In the genomic region with DNA sequence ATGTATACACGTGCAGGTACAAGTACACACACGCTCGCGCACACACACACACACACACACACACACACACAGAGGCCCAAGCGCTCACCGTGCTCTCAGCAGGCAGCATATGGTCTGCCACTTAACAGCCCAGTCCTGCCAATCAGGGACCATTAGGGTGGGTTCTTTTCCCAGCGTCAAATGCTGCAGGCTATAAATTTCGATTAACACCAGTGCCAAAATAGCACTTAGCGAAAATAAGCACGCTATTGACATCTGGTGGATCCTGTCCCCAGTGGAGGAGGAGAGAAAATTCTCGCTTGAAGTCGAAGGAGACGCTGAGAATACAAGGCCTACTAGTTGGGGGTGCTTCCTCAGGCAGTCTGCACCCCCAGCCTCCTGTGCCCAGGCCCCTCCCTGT, we compare ENCODE assay signal across 10 mouse cellular contexts. TPM values are rescaled to one million over a fixed set of nuclear protein-coding genes. Genes with fewer than 3 reads are reported as not detected.
DNase-seq lines count a peak whose midpoint lies in the region; ATAC-seq and TF ChIP-seq lines count a peak whose summit lies in the region.
"Had no signal": no experiment of that assay in that cellular context is flagged by ENCODE, and none has a peak within 500 bp of the region (broad histone marks: within the 10 kb centered on the region; RNA-seq: fewer than 3 reads in every experiment).

No protein-coding gene starts in this region.

- no peak overlapping the region for H3K4me2 ChIP-seq in embryonic facial prominence, embryonic 15.5 days (replicated peaks)
- no peak overlapping the region for H3K4me2 ChIP-seq in neural tube, embryonic 13.5 days

- peaks cover 15% of the 10 kb centered on the region; the same call in 1 of the 2 replicates for H3K36me3 ChIP-seq in embryonic facial prominence, embryonic 15.5 days
- peaks cover 45% of the 10 kb centered on the region for H3K36me3 ChIP-seq in neural tube, embryonic 13.5 days

- no peak for TF ChIP-seq POLR2A in lung, adult 2 months (IDR thresholded peaks at IDR 0.05; ENCODE audit: borderline replicate concordance, extremely low read depth, low read depth, low read length)

- H3K27me3 ChIP-seq in embryonic facial prominence, embryonic 15.5 days: no peaks in the 10 kb centered on the region
- H3K27me3 ChIP-seq in neural tube, embryonic 13.5 days: no peaks in the 10 kb centered on the region

- H3K27ac ChIP-seq in layer of hippocampus, adult 2 months: peak overlapping the region; percentile 59; the same call in 1 of the 2 replicates
- H3K27ac ChIP-seq in embryonic facial prominence, embryonic 15.5 days (replicated peaks): peak overlapping the region; percentile 56
- H3K27ac ChIP-seq in neural tube, embryonic 13.5 days (replicated peaks): peak overlapping the region; percentile 85
- H3K27ac ChIP-seq: heart, embryonic 10.5 days had no signal

- peak in 1 of 2 experiments; percentile 56 for DNase-seq in layer of hippocampus, adult 2 months (ENCODE audit: low spot score in 2 of 2)
- no peak for DNase-seq in layer of hippocampus, postnatal 10 days (ENCODE audit: low spot score in 2 of 2)
- peak; percentile 41 for DNase-seq in hindlimb bud, embryonic 11.5 days (ENCODE audit: extremely low spot score, low read depth, low spot score)
- no peak for DNase-seq in urinary bladder, adult 18-20 months (ENCODE audit: low spot score in 2 of 2)
- DNase-seq in liver: no peak
- DNase-seq in lung, adult 2 months: no peak
- DNase-seq: right cerebral cortex, adult 18-20 months had no signal

- WGBS in embryonic facial prominence, embryonic 15.5 days: 40% methylated on average over 13 of the region's 13 CpGs
- 18% methylated on average over 13 of the region's 13 CpGs for WGBS in neural tube, embryonic 13.5 days
- 86% methylated on average over 13 of the region's 13 CpGs for WGBS in lung, adult 2 months

- H3K9ac ChIP-seq in embryonic facial prominence, embryonic 15.5 days: no peak overlapping the region
- peak overlapping the region; percentile 45; the same call in 1 of the 2 replicates for H3K9ac ChIP-seq in neural tube, embryonic 13.5 days

- no peak overlapping the region for H3K4me3 ChIP-seq in layer of hippocampus, adult 2 months
- no peak overlapping the region for H3K4me3 ChIP-seq in embryonic facial prominence, embryonic 15.5 days (replicated peaks)
- no peak overlapping the region for H3K4me3 ChIP-seq in neural tube, embryonic 13.5 days
- H3K4me3 ChIP-seq in lung, adult 2 months (replicated peaks; ENCODE audit: extremely low read depth, low read depth, low read length): no peak overlapping the region
- H3K4me3 ChIP-seq: heart, embryonic 10.5 days had no signal

- H3K4me1 ChIP-seq in embryonic facial prominence, embryonic 15.5 days: peaks cover 26% of the 10 kb centered on the region
- peaks cover 38% of the 10 kb centered on the region for H3K4me1 ChIP-seq in neural tube, embryonic 13.5 days (replicated peaks)
- H3K4me1 ChIP-seq in lung, adult 2 months (ENCODE audit: control insufficient read depth, insufficient read depth, low read length): no peaks in the 10 kb centered on the region

- TF ChIP-seq CTCF in layer of hippocampus, adult 2 months (conservative IDR thresholded peaks at IDR 0.05): peak; percentile 52
- no peak for TF ChIP-seq CTCF in lung, adult 2 months (IDR thresholded peaks at IDR 0.05; ENCODE audit: insufficient read depth, low read length)

- no peaks in the 10 kb centered on the region for H3K9me3 ChIP-seq in embryonic facial prominence, embryonic 15.5 days (replicated peaks)
- H3K9me3 ChIP-seq in neural tube, embryonic 13.5 days: no peaks in the 10 kb centered on the region
- H3K9me3 ChIP-seq: heart, embryonic 10.5 days had no signal

- peak; percentile 27; the same call in 1 of the 2 replicates for ATAC-seq in embryonic facial prominence, embryonic 15.5 days (ENCODE audit: insufficient number of reproducible peaks, low FRiP score, low TSS enrichment, low read depth)
- peak; percentile 84 for ATAC-seq in neural tube, embryonic 13.5 days (ENCODE audit: low read depth)

RNA-seq across cellular contexts. Expression of gene Fbxl18, which starts 25.8 kb away (rescaled TPM):
- 10 to 100 TPM; 36.7 to 39.9 TPM for total RNA-seq in layer of hippocampus, adult 2 months (2021)
- 10 to 100 TPM; 38.5 to 40.1 TPM for total RNA-seq in layer of hippocampus, postnatal 10 days (2021)
- polyA plus RNA-seq in embryonic facial prominence, embryonic 15.5 days (2015; fragmentation: Nextera tagmentation; extraction: Ambion mirVana): 11.7 and 14.7 TPM in 2 replicates
- polyA plus RNA-seq in neural tube, embryonic 13.5 days (2015; fragmentation: Nextera tagmentation; extraction: Ambion mirVana): 25.5 and 28.2 TPM in 2 replicates
- polyA plus RNA-seq in lung, adult 2 months (2012; rRNA removed): 21.3 and 22.5 TPM in 2 replicates

RNA-seq across cellular contexts. Expression of gene Actb, which starts 37.1 kb away (rescaled TPM):
- 1,000 to 10,000 TPM; 3,149 to 3,251 TPM for total RNA-seq in layer of hippocampus, adult 2 months (2021)
- 1,000 to 10,000 TPM; 4,137 to 4,167 TPM for total RNA-seq in layer of hippocampus, postnatal 10 days (2021)
- 12,790 and 13,060 TPM in 2 replicates for polyA plus RNA-seq in embryonic facial prominence, embryonic 15.5 days (2015; fragmentation: Nextera tagmentation; extraction: Ambion mirVana)
- 15,088 and 16,772 TPM in 2 replicates for polyA plus RNA-seq in neural tube, embryonic 13.5 days (2015; fragmentation: Nextera tagmentation; extraction: Ambion mirVana)
- 5,708 and 6,451 TPM in 2 replicates for polyA plus RNA-seq in lung, adult 2 months (2012; rRNA removed)

RNA-seq across cellular contexts. Expression of gene Tnrc18, which starts 52.0 kb away (rescaled TPM):
- total RNA-seq in layer of hippocampus, adult 2 months (2021): 100 to 1,000 TPM; 142 to 143 TPM
- 100 to 1,000 TPM; 197 to 220 TPM for total RNA-seq in layer of hippocampus, postnatal 10 days (2021)
- polyA plus RNA-seq in embryonic facial prominence, embryonic 15.5 days (2015; fragmentation: Nextera tagmentation; extraction: Ambion mirVana): 39.1 and 43.4 TPM in 2 replicates
- 30.3 and 31.1 TPM in 2 replicates for polyA plus RNA-seq in neural tube, embryonic 13.5 days (2015; fragmentation: Nextera tagmentation; extraction: Ambion mirVana)
- polyA plus RNA-seq in lung, adult 2 months (2012; rRNA removed): 60.1 and 87.1 TPM in 2 replicates
